8 mouse cellular contexts compared by ENCODE assay signal in the genomic region with DNA sequence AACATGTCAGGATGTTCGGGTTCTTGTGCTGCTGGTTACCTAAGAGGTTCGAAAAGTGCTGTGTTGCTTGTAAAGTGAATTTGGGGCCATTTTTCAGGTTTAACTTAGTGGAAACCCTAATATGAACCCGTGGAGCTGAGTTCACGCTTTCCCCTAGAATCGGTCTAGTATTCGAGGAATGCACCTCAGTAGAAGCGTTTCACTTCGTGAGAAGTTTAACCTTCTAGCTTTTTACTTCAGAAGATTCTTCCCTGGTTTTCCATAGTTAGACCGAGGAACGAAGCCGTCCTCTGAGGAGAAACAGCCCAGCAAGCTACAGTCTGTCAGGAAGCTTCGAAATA. TPM values are rescaled to one million over a fixed set of nuclear protein-coding genes. Genes with fewer than 3 reads are reported as not detected.
DNase-seq lines count a peak whose midpoint lies in the region; ATAC-seq and TF ChIP-seq lines count a peak whose summit lies in the region.

No protein-coding gene starts in this region.

- no peak overlapping the region for H3K27ac ChIP-seq in liver, adult 2 months (replicated peaks; ENCODE audit: insufficient read depth, low read depth, low read length)
- 0 out of 2 replicates have a peak overlapping the region, but pooled peaks have one; percentile 11 for H3K27ac ChIP-seq in embryonic facial prominence, embryonic 12.5 days
- no peak overlapping the region for H3K27ac ChIP-seq in hindbrain, postnatal 0 days

- H3K9ac ChIP-seq in liver, adult 2 months (ENCODE audit: low read depth, low read length) = no peak overlapping the region
- peak overlapping the region; percentile 36; the same call in 1 of the 2 replicates for H3K9ac ChIP-seq in embryonic facial prominence, embryonic 12.5 days
- H3K9ac ChIP-seq in hindbrain, postnatal 0 days (replicated peaks; ENCODE audit: low read length) = 0 out of 2 replicates have a peak overlapping the region, but pooled peaks have one; percentile 37

- 8% methylated on average over 12 of the region's 12 CpGs for WGBS in liver, adult 2 months
- WGBS in embryonic facial prominence, embryonic 12.5 days = 11% methylated on average over 12 of the region's 12 CpGs
- 6% methylated on average over 12 of the region's 12 CpGs for WGBS in hindbrain, postnatal 0 days

- H3K27me3 ChIP-seq in liver, adult 2 months (ENCODE audit: control insufficient read depth, insufficient read depth, low read length) = no peaks in the 10 kb centered on the region
- no peaks in the 10 kb centered on the region for H3K27me3 ChIP-seq in embryonic facial prominence, embryonic 12.5 days
- H3K27me3 ChIP-seq in hindbrain, postnatal 0 days (ENCODE audit: insufficient read depth, low read length) = no peaks in the 10 kb centered on the region
- H3K27me3 ChIP-seq in myocyte (ENCODE audit: control insufficient read depth, insufficient read depth, insufficient read length) = no peaks in the 10 kb centered on the region

- no peak for TF ChIP-seq CTCF in liver, adult 2 months (IDR thresholded peaks at IDR 0.05; ENCODE audit: low read depth, low read length)
- TF ChIP-seq CTCF in hindbrain, postnatal 0 days (IDR thresholded peaks at IDR 0.05; ENCODE audit: low read depth) = no peak

- no peak for ATAC-seq in embryonic facial prominence, embryonic 12.5 days (ENCODE audit: insufficient number of reproducible peaks, insufficient read depth, low FRiP score, low TSS enrichment)
- peak; percentile 19; the same call in 1 of the 2 replicates for ATAC-seq in hindbrain, postnatal 0 days
- no peak for ATAC-seq in monocyte, adult 5-6 weeks (replicated peaks; ENCODE audit: insufficient number of reproducible peaks, low FRiP score, low TSS enrichment, poor library complexity, severe bottlenecking)

- peaks cover 11% of the 10 kb centered on the region for H3K4me1 ChIP-seq in liver, adult 2 months (ENCODE audit: control insufficient read depth, insufficient read depth, low read length)
- peaks cover 16% of the 10 kb centered on the region for H3K4me1 ChIP-seq in embryonic facial prominence, embryonic 12.5 days
- peaks cover 8% of the 10 kb centered on the region for H3K4me1 ChIP-seq in hindbrain, postnatal 0 days (ENCODE audit: insufficient read depth, low read length)

- peak overlapping the region; percentile 22 for H3K4me3 ChIP-seq in liver, adult 2 months (ENCODE audit: insufficient read depth, low read depth, low read length)
- H3K4me3 ChIP-seq in embryonic facial prominence, embryonic 12.5 days = peak overlapping the region; percentile 88
- peak overlapping the region; percentile 69 for H3K4me3 ChIP-seq in hindbrain, postnatal 0 days (ENCODE audit: low read length)
- peak overlapping the region; percentile 100 for H3K4me3 ChIP-seq in myocyte

- no peak for DNase-seq in liver, adult 2 months (ENCODE audit: extremely low read depth, low read depth, low spot score)
- DNase-seq in liver = no peak
- DNase-seq in hindbrain, postnatal 0 days (ENCODE audit: low spot score) = no peak
- DNase-seq in cerebellum, postnatal 14 days = no peak
- DNase-seq in right cerebral cortex, postnatal 10 days (ENCODE audit: low spot score in 2 of 2) = no peak

- no peaks in the 10 kb centered on the region for H3K9me3 ChIP-seq in embryonic facial prominence, embryonic 12.5 days
- H3K9me3 ChIP-seq in hindbrain, postnatal 0 days (ENCODE audit: low read length) = no peaks in the 10 kb centered on the region

- peaks cover 12% of the 10 kb centered on the region; the same call in 1 of the 2 replicates for H3K79me2 ChIP-seq in liver, adult 2 months (ENCODE audit: control insufficient read depth, insufficient read depth, low read length)
- peaks cover 45% of the 10 kb centered on the region for H3K79me2 ChIP-seq in myocyte (ENCODE audit: control insufficient read depth, insufficient read depth)

- peak overlapping the region; percentile 55 for H3K4me2 ChIP-seq in embryonic facial prominence, embryonic 12.5 days (replicated peaks)
- peak overlapping the region; percentile 92 for H3K4me2 ChIP-seq in hindbrain, postnatal 0 days (ENCODE audit: low read depth, low read length)
- peak overlapping the region; percentile 92 for H3K4me2 ChIP-seq in myocyte (ENCODE audit: low read depth)

- peaks cover 3% of the 10 kb centered on the region for H3K36me3 ChIP-seq in liver, adult 2 months (ENCODE audit: control insufficient read depth, insufficient read depth, low read length)
- H3K36me3 ChIP-seq in embryonic facial prominence, embryonic 12.5 days = peaks cover 2% of the 10 kb centered on the region
- no peaks in the 10 kb centered on the region for H3K36me3 ChIP-seq in hindbrain, postnatal 0 days (ENCODE audit: insufficient read depth, low read length)
- H3K36me3 ChIP-seq in myocyte (ENCODE audit: control insufficient read depth, insufficient read depth) = peaks cover 11% of the 10 kb centered on the region

- H3ac ChIP-seq in myocyte (ENCODE audit: control insufficient read depth, insufficient read length) = peak overlapping the region; percentile 88

- TF ChIP-seq POLR2A in liver, adult 2 months (IDR thresholded peaks at IDR 0.05; ENCODE audit: extremely low read depth, insufficient read depth, low read length) = no peak
- TF ChIP-seq POLR2A in myocyte (IDR thresholded peaks at IDR 0.05; ENCODE audit: insufficient read length, low read depth) = no peak

TF ChIP-seq in myocyte, 11 proteins besides CTCF, POLR2A, EP300 and RAD21:
- no peak for TF ChIP-seq SRF (IDR thresholded peaks at IDR 0.05; ENCODE audit: control insufficient read depth, insufficient read length, low read depth)
- no peak for TF ChIP-seq TCF3 (IDR thresholded peaks at IDR 0.05; ENCODE audit: insufficient read length, low read depth)
- no peak for TF ChIP-seq TCF12 (IDR thresholded peaks at IDR 0.05; ENCODE audit: insufficient read depth, poor library complexity, severe bottlenecking)
- no peak for TF ChIP-seq CEBPB (IDR thresholded peaks at IDR 0.05; ENCODE audit: insufficient read depth, poor library complexity, severe bottlenecking)
- TF ChIP-seq MYOG (IDR thresholded peaks at IDR 0.05; ENCODE audit: control insufficient read depth in 1 of 3, insufficient read depth in 1 of 3, insufficient read length in 2 of 3, low read depth in 2 of 3) = no peak
- no peak for TF ChIP-seq MYOD1 (IDR thresholded peaks at IDR 0.05; ENCODE audit: control insufficient read depth in 1 of 3, insufficient read length in 2 of 3, low read depth in 2 of 3)
- TF ChIP-seq REST (IDR thresholded peaks at IDR 0.05; ENCODE audit: insufficient read depth, insufficient read length) = no peak
- no peak for TF ChIP-seq MAX (IDR thresholded peaks at IDR 0.05; ENCODE audit: low read depth)
- TF ChIP-seq USF1 (IDR thresholded peaks at IDR 0.05; ENCODE audit: low read depth) = no peak

RNA-seq across cellular contexts. Expression of a gene that starts 0.3 kb away (rescaled TPM):
- total RNA-seq in liver, adult 2 months (2014; rRNA removed) = 30.4 and 38.7 TPM in 2 replicates
- 7.8 and 8.1 TPM in 2 replicates for polyA plus RNA-seq in liver, adult 2 months (2012; rRNA removed)
- 108 and 117 TPM in 2 replicates for polyA plus RNA-seq in embryonic facial prominence, embryonic 12.5 days (2016; fragmentation: Nextera tagmentation; extraction: Ambion mirVana)
- 30.4 and 32.6 TPM in 2 replicates for total RNA-seq in hindbrain, postnatal 0 days (2014; rRNA removed)
- 92.9 and 106 TPM in 2 replicates for polyA plus RNA-seq in hindbrain, postnatal 0 days (2015; fragmentation: Nextera tagmentation; extraction: Ambion mirVana)
- 143 TPM for polyA plus RNA-seq in myocyte (2012; fragmentation: generic; extraction: Trizol)
- 125 to 133 TPM (median 129 TPM) in 3 replicates for total RNA-seq in monocyte, adult 5-6 weeks (2017)

Comparison
In these comparisons a context has a peak if more than half of its experiments do, and no peak if none do; other contexts are left out.
1. H3K4me3 ChIP-seq: peak in every context shown above with its lines; median percentile 100 in myocyte; 88 in embryonic facial prominence, embryonic 12.5 days; 69 in hindbrain, postnatal 0 days; 22 in liver, adult 2 months.
2. RNA of a gene that starts 0.3 kb away (polyA plus RNA-seq): 143 TPM in myocyte (single experiment), 108 to 117 TPM in embryonic facial prominence, embryonic 12.5 days and 92.9 to 106 TPM in hindbrain, postnatal 0 days; 7.8 to 8.1 TPM in liver, adult 2 months; every median in the first group is over 10 times any median in the second.
3. Peak in every context shown above with its lines, with median percentiles within 50 percentile points of each other: H3K4me2 ChIP-seq.